Mouse (Mus musculus) fat pad, adult 2 months (tissue): Measurements from ENCODE around the gene A830018L16Rik.
"Not testable (repeated sequence)": the region's sequence is repeated elsewhere in the genome, so short reads cannot be mapped to it uniquely, and the experiment has no call there.

ENCODE experiments used
- DNase-seq: peaks from one replicate; pipeline ENCODE4 v3.0.0-alpha.2; 2011; ENCODE audit warnings: low read depth, low spot score; ENCODE audit errors: extremely low read depth

Gene A830018L16Rik

DNA sequence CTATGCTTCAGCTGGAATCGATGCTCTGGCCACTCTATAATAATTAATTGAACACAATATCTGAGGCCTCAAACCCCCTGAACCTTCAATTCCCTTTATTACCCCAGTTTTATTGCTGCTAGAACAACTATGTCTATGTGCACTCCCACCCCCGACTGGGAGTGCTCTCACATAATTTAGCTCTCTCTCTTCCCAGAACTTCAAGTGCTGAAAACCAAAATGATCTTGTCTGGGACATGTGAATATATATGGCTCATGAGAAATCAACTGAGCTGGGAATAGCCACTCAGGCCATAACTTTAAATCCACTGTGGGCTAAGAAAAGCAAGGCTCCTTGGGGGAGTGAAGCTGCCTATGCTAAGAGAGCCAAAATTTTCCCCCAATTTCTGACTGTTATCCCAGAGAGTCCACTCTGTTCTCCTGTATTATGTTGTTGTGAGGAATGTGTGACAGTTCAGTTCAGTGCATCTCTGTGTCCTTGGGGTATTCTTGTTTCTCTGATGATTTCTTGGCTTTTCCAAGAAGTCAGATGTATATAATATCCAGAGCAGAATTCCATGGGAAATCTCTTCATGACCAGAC is 582.5 kb downstream of the A830018L16Rik start:
- no peak for DNase-seq

DNA sequence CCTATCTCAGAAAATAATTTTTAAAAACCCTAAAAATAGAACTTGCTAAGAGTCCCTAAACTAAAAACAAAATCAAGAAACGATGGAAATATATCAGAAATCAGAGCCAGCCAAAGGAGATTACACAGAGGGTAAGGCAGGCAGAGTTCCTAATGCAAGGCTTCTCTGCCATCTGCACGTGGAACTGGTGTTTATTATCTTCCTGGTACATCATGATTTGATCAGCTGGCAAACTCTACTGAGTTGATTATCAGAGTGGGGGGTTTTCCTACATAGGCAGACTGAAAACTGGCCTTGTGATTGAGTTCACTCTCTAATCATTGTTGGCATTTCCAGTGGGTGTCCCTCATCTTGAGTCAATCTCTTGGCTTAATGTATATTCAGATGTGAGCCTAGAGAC is 583.7 kb downstream of the A830018L16Rik start:
- DNase-seq, result no peak

GRCm38 (mm10) chr1:12000557-12000956 is 586.7 kb downstream of the A830018L16Rik start:
- no peak for DNase-seq

DNA sequence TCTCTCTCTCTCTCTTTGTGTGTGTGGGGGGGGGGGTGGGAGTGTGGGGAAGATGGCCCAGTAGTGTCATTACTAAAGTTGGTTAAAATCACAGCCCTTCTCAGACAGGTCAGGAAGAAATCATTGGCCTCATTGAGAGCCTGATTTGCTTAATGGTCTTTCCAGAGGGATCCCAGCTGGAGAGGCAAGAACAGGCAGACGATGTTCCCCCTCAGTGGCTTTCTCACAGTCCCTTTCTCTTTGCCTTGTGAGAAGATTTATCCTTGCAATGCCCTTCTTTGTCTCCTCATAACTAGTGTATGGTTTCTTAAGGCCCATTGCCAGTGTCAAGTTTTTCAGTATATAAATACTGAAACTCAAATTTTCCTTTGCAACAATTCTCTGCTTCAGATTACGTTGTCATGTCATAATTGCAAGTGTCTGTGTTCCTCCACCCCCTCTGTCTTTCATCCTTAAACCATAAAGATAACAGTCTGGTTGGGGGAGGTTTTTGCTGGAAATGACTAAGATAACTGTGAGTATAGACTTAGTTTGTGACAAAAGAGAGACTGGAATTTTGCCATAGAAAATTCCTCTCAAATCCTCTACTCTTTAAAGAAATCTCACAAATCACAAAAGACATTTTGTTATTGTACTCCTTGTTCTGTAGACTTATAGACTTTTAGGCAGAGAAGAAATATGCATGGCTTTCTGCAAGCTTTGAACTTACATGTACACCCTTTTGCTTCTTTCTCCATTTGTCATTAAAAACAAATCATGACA is 595.1 kb downstream of the A830018L16Rik start:
- DNase-seq, result no peak

DNA sequence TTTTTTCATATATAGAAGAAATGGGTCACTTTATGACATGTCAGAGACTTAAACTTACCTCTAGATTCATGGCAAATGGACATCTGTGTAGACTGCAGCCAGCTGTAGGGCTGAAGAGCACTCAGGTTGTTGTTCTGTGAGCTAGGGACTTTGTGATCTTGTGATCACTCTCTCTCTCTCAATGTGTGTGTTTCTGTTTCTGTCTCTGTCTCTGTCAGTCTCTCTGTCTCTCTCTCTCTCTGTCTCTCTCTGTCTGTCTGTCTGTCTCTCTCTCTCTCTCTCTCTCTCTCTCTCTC is 595.6 kb downstream of the A830018L16Rik start:
- no peak for DNase-seq

DNA sequence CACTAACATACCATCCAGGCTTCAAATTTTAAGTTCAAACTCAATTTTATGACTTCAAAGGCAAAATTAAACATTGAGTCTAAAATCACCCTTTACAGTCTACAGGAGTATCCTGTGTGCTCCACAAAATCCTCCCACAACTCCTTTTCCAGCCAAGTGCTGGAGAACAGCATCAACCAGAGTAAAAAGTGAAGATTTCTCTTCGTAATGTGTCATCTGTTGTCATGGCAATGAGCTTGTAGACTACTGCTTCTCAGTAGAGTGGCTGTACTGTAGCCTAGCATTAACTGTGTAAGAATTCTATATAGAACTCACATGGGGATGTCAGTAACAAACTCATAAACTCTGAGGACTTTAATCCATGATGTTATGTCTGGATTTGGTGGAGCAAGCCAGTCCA is 596.7 kb downstream of the A830018L16Rik start:
- DNase-seq, result no peak

GRCm38 (mm10) chr1:12020646-12021045 is 606.7 kb downstream of the A830018L16Rik start:
- DNase-seq, result not testable (repeated sequence)
